Mouse (Mus musculus) v-Abl transformed pro-B cells (cell line): ENCODE data around the gene Myf6.

ENCODE experiments used
- in situ Hi-C, 2 experiments: fragments of 400-800 bp; cut with MboI; formaldehyde crosslinking; loops; one replicate each; pipeline ENCODE4 v1.15.1; 2025; ENCODE audit not compliant: unreplicated experiment in 2 of 2

Gene Myf6

GRCm38 (mm10) chr10:107449496-107450330 is 44.8 kb downstream of the Myf6 start:
- in situ Hi-C loops, result loop anchor here (10.0 to 25.0 kb wide), 2 partner anchors 988 to 995 kb away; no protein-coding TSS in a partner anchor
